Mouse (Mus musculus) liver, embryonic 11.5 days (tissue): Measurements from ENCODE around the gene Alx3. TPM values are rescaled to one million over a fixed set of nuclear protein-coding genes. Genes with fewer than 3 reads are reported as not detected.
A peak's percentile ranks its signal among the peaks of the same experiment; 100 is the strongest.

Experiments used
- ATAC-seq: fragments of 200-750 bp; cut with Nextera tagmentation; replicated peaks from 2 replicates; pipeline ENCODE4 v1.8.0; 2017; ENCODE audit warnings: moderate number of reproducible peaks, mild to moderate bottlenecking, moderate TSS enrichment, moderate library complexity; ENCODE audit not compliant: low FRiP score
- DNase-seq: peaks from one replicate; pipeline ENCODE4 v3.0.0-alpha.2; 2017; ENCODE audit warnings: low spot score
- H3K27ac ChIP-seq: fragments of 300-500 bp; sonication (generic); 2 replicates; pipeline ENCODE4 v1.5.1; 2014; ENCODE audit warnings: mild to moderate bottlenecking, low read depth, low read length, control low read depth
- H3K27me3 ChIP-seq: fragments of 300-500 bp; sonication (generic); replicated peaks from 2 replicates; pipeline ENCODE4 v1.6.1; 2014; ENCODE audit warnings: low read length, mixed read lengths; ENCODE audit not compliant: control insufficient read depth, insufficient read depth
- H3K36me3 ChIP-seq: fragments of 300-500 bp; sonication (generic); 2 replicates; pipeline ENCODE4 v1.6.1; 2014; ENCODE audit warnings: mild to moderate bottlenecking, low read length, moderate library complexity, mixed read lengths; ENCODE audit not compliant: control insufficient read depth, insufficient read depth
- H3K4me1 ChIP-seq: fragments of 300-500 bp; sonication (generic); replicated peaks from 2 replicates; pipeline ENCODE4 v1.6.1; 2014; ENCODE audit warnings: low read length, mixed read lengths; ENCODE audit not compliant: control insufficient read depth, insufficient read depth
- H3K4me2 ChIP-seq: fragments of 300-500 bp; sonication (generic); 2 replicates; pipeline ENCODE4 v1.6.1; 2014; ENCODE audit warnings: mild to moderate bottlenecking, control low read depth, moderate library complexity
- H3K4me3 ChIP-seq: fragments of 300-500 bp; sonication (generic); 2 replicates; pipeline ENCODE4 v1.5.1; 2014; ENCODE audit warnings: low read depth, low read length, control low read depth
- H3K9ac ChIP-seq: fragments of 300-500 bp; sonication (generic); 2 replicates; pipeline ENCODE4 v1.6.1; 2014; ENCODE audit warnings: low read depth, low read length, control low read depth
- H3K9me3 ChIP-seq: fragments of 300-500 bp; sonication (generic); 2 replicates; pipeline ENCODE4 v1.6.1; 2016; ENCODE audit warnings: low read length, inconsistent platforms, mixed read lengths; ENCODE audit not compliant: control insufficient read depth
- WGBS: fragments of 180-500 bp; shearing (Covaris S2); extraction: QIAGEN DNeasy Blood & Tissue Kit; methylation state at CpG from one replicate; pipeline ENCODE4 v1.1.7; 2014; 5-methylcytosine and 5-hydroxymethylcytosine counted together
- polyA plus RNA-seq: library from polyadenylated mRNA; unstranded; fragments of >200 nt; fragmentation: Nextera tagmentation; extraction: Ambion mirVana; gene quantifications from 2 replicates; pipeline ENCODE4 v1.2.1, GENCODE M21; 2014

The Alx3 gene
- polyA plus RNA-seq, 1 experiment from 2014 or later: 5.6 TPM

DNA sequence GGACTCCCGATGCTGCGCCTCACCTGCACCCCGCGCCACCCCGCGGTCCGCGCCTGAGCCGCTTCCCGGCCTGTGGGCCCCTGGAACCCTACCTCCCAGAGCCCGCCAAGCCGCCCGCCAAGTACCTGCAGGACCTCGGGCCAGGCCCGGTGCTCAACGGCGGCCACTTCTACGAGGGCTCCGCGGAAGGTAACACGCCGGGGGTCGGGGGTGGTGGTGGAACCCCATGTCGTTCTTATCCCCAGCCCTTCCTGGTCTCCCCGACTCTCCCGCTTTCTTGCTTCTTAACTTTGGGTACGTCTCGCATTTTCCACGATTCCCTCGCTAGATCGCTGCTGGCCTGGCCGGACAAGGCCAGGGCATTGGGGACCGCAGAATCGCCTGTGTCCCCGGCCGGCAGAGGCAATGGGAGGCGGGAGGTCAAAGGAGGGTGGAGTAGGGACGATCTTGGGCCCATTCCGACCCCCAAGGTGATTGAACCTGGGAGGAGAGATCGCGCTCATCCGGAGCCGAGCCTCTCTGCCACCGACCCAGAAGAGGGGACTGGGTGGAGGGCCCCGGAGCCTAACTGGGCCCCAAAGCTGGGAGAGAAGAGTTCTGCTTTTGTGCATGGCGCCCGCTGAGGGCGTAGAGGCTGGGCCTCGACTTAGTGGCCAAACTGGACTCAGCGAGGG is 570 bp downstream of the Alx3 start:
- peaks cover 90% of the 10 kb centered on the region for H3K27me3 ChIP-seq
- H3K4me3 ChIP-seq: peak overlapping the region; percentile 39
- no peak overlapping the region for H3K9ac ChIP-seq
- no peaks in the 10 kb centered on the region for H3K9me3 ChIP-seq
- H3K4me2 ChIP-seq: peak overlapping the region; percentile 63
- ATAC-seq: no peak
- no peaks in the 10 kb centered on the region for H3K4me1 ChIP-seq
- H3K27ac ChIP-seq: no peak overlapping the region
- H3K36me3 ChIP-seq: no peaks in the 10 kb centered on the region
- 3% methylated on average over 48 of the region's 50 CpGs for WGBS
- DNase-seq: peak; percentile 64

GRCm38 (mm10) chr3:107595938-107596461 is 1.2 kb downstream of the Alx3 start:
- Histone ChIP-seq H3K4me1 (no peaks in the 10 kb centered on the region), H3K36me3 (no peaks in the 10 kb centered on the region), H3K27ac (no peak overlapping the region), H3K27me3 (peaks cover 92% of the 10 kb centered on the region), H3K9me3 (no peaks in the 10 kb centered on the region), H3K4me2 (peak overlapping the region; percentile 63), H3K9ac (no peak overlapping the region), H3K4me3 (peak overlapping the region; percentile 39)
- no peak for ATAC-seq
- WGBS: 2% methylated on average over 34 of the region's 34 CpGs
- DNase-seq: peak; percentile 59

DNA sequence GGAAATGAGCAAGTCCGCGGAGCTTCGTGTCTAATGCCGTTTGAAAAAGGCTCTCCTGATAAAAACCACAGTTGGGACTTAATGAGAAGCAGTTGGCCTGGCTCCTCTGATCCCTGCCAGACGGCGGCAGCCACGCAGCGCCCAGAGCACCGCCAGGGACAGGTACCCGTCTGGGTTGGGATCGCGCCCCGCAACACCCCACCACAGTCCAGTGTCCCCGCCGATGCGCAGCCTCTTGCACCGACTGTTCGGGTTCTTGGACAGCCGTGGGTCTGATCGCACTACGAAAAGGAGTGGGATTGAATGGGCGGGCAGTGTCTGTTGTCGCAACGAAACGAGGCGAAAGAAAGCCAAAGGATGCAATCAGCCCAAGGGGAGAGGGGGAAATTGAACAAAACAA is 1.7 kb downstream of the Alx3 start:
- DNase-seq (peak; percentile 63), ATAC-seq (no peak)
- no peaks in the 10 kb centered on the region for H3K4me1 ChIP-seq
- peak overlapping the region; percentile 26; the same call in 1 of the 2 replicates for H3K4me3 ChIP-seq
- peaks cover 96% of the 10 kb centered on the region for H3K27me3 ChIP-seq
- no peaks in the 10 kb centered on the region for H3K9me3 ChIP-seq
- no peak overlapping the region for H3K9ac ChIP-seq
- H3K4me2 ChIP-seq: peak overlapping the region; percentile 21
- no peak overlapping the region for H3K27ac ChIP-seq
- H3K36me3 ChIP-seq: no peaks in the 10 kb centered on the region
- 2% methylated on average over 26 of the region's 26 CpGs for WGBS

DNA sequence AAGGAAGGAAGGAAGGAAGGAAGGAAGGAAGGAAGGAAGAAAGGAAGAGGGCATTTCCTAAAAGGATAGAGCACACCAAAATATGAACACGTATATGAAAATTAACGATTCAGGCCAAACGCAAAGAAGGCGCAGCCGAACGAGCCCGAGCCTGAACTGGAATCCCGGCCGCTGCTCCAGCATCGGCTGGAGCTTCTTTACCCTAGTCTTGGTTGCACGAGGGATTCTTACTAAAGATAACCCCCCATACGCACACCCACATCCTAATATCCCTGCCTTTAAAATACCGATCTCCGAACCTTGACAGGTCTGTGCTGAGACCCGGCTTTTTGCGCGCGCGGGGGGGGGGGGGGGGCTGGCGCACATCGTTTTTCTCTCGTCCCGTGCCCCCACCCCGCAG is 2.3 kb downstream of the Alx3 start:
- H3K4me1 ChIP-seq: no peaks in the 10 kb centered on the region
- 3% methylated on average over 23 of the region's 24 CpGs for WGBS
- H3K9ac ChIP-seq: no peak overlapping the region
- H3K27ac ChIP-seq: no peak overlapping the region
- no peak overlapping the region for H3K4me3 ChIP-seq
- peaks cover 96% of the 10 kb centered on the region for H3K27me3 ChIP-seq
- DNase-seq (no peak), ATAC-seq (no peak)
- H3K9me3 ChIP-seq: no peaks in the 10 kb centered on the region
- no peaks in the 10 kb centered on the region for H3K36me3 ChIP-seq
- H3K4me2 ChIP-seq: no peak overlapping the region

- Histone ChIP-seq H3K9me3 (no peaks in the 10 kb centered on the region), H3K4me2 (no peak overlapping the region), H3K27me3 (peaks cover 90% of the 10 kb centered on the region), H3K4me3 (no peak overlapping the region), H3K9ac (no peak overlapping the region), H3K36me3 (no peaks in the 10 kb centered on the region), H3K4me1 (no peaks in the 10 kb centered on the region), H3K27ac (no peak overlapping the region)
- WGBS: 6% methylated on average over 22 of the region's 22 CpGs
- DNase-seq: no peak
- no peak for ATAC-seq
Observed at GRCm38 (mm10) chr3:107597586-107598389, 3.0 kb downstream of the Alx3 start.

GRCm38 (mm10) chr3:107600127-107600526 is 5.3 kb downstream of the Alx3 start:
- H3K27me3 ChIP-seq: peaks cover 70% of the 10 kb centered on the region
- ATAC-seq: no peak; the same call in 1 of the 2 replicates
- no peak overlapping the region for H3K27ac ChIP-seq
- no peaks in the 10 kb centered on the region for H3K4me1 ChIP-seq
- H3K36me3 ChIP-seq: no peaks in the 10 kb centered on the region
- H3K4me2 ChIP-seq: no peak overlapping the region
- H3K4me3 ChIP-seq: no peak overlapping the region
- H3K9me3 ChIP-seq: no peaks in the 10 kb centered on the region
- H3K9ac ChIP-seq: no peak overlapping the region
- no peak for DNase-seq
- 37% methylated on average over 6 of the region's 6 CpGs for WGBS

- no peak for DNase-seq
- Histone ChIP-seq H3K27me3 (peaks cover 18% of the 10 kb centered on the region), H3K4me3 (no peak overlapping the region), H3K4me2 (no peak overlapping the region), H3K27ac (no peak overlapping the region), H3K36me3 (no peaks in the 10 kb centered on the region), H3K4me1 (peaks cover 19% of the 10 kb centered on the region), H3K9ac (no peak overlapping the region), H3K9me3 (no peaks in the 10 kb centered on the region)
- ATAC-seq: 0 out of 2 replicates have a peak, but pooled peaks have one; percentile 29
- WGBS: 10% methylated on average over 4 of the region's 4 CpGs
Observed at GRCm38 (mm10) chr3:107605304-107605703, 10.5 kb downstream of the Alx3 start.

DNA sequence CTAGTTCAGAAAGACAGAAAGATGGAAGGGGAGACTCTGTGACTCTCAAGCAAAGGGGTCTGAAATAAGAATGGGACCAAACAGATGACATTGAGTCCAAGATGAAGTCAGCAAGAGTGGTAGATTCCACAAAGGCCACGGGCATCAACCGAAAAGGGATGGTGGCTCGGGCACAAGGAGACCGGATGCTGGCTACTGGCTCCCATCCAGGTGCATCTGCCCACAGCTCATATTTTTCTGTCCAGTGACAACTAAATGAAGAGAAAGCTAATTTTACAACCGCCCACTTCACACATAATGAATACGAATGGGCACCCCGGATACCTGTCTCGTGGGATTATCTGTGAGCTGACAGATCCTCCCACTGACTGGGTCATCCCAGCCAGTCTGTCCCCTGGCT is 12.4 kb downstream of the Alx3 start:
- Histone ChIP-seq H3K36me3 (0 out of 2 replicates have a peak, but pooled peaks cover under 1% of the 10 kb centered on the region), H3K27me3 (peaks cover 4% of the 10 kb centered on the region), H3K4me3 (no peak overlapping the region), H3K27ac (no peak overlapping the region), H3K4me1 (peaks cover 19% of the 10 kb centered on the region), H3K9ac (no peak overlapping the region), H3K9me3 (no peaks in the 10 kb centered on the region), H3K4me2 (no peak overlapping the region)
- no peak for DNase-seq
- WGBS: 73% methylated on average over 8 of the region's 8 CpGs
- no peak for ATAC-seq
